Mouse (Mus musculus): Measurements from ENCODE around the gene Pllp. TPM values are rescaled to one million over a fixed set of nuclear protein-coding genes. Genes with fewer than 3 reads are reported as not detected.

Pllp gene
- polyA plus RNA-seq, 1 experiment from 2014 or later = 14.2 TPM

- peak; percentile 88 for ATAC-seq (ENCODE audit: insufficient number of reproducible peaks, low FRiP score, low TSS enrichment, low read depth)
- Histone ChIP-seq H3K4me2 (replicated peaks) (peak overlapping the region; percentile 62), H3K4me1 (no peaks in the 10 kb centered on the region), H3K9ac (peak overlapping the region; percentile 12; the same call in 1 of the 2 replicates), H3K27ac (replicated peaks) (peak overlapping the region; percentile 72; the same call in 1 of the 2 replicates), H3K36me3 (no peaks in the 10 kb centered on the region), H3K9me3 (replicated peaks) (no peaks in the 10 kb centered on the region), H3K4me3 (replicated peaks) (peak overlapping the region; percentile 56), H3K27me3 (peaks cover 4% of the 10 kb centered on the region; the same call in 1 of the 2 replicates)
- WGBS = under 1% methylated on average over 35 of the region's 35 CpGs
Observed at GRCm38 (mm10) chr8:94702844-94703813, 7.1 kb upstream of the Pllp start.

GRCm38 (mm10) chr8:94702156-94702555, 6.1 kb upstream of the Pllp start:
- no peak overlapping the region for H3K27ac ChIP-seq (replicated peaks)
- WGBS = 62% methylated on average over 3 of the region's 3 CpGs
- no peak overlapping the region for H3K9ac ChIP-seq
- H3K27me3 ChIP-seq = peaks cover 10% of the 10 kb centered on the region
- no peak overlapping the region for H3K4me2 ChIP-seq (replicated peaks)
- no peak for ATAC-seq (ENCODE audit: insufficient number of reproducible peaks, low FRiP score, low TSS enrichment, low read depth)
- H3K36me3 ChIP-seq = no peaks in the 10 kb centered on the region
- H3K9me3 ChIP-seq (replicated peaks) = no peaks in the 10 kb centered on the region
- H3K4me3 ChIP-seq (replicated peaks) = no peak overlapping the region
- no peaks in the 10 kb centered on the region for H3K4me1 ChIP-seq

GRCm38 (mm10) chr8:94700421-94700935, 4.4 kb upstream of the Pllp start:
- peaks cover 27% of the 10 kb centered on the region for H3K27me3 ChIP-seq
- H3K4me2 ChIP-seq (replicated peaks) = no peak overlapping the region
- no peak overlapping the region for H3K4me3 ChIP-seq (replicated peaks)
- ATAC-seq (ENCODE audit: insufficient number of reproducible peaks, low FRiP score, low TSS enrichment, low read depth) = no peak
- no peaks in the 10 kb centered on the region for H3K36me3 ChIP-seq
- no peak overlapping the region for H3K9ac ChIP-seq
- WGBS = 81% methylated on average over 4 of the region's 4 CpGs
- no peaks in the 10 kb centered on the region for H3K9me3 ChIP-seq (replicated peaks)
- no peak overlapping the region for H3K27ac ChIP-seq (replicated peaks)
- H3K4me1 ChIP-seq = peaks cover 7% of the 10 kb centered on the region

GRCm38 (mm10) chr8:94699366-94699765, 3.3 kb upstream of the Pllp start:
- no peak overlapping the region for H3K4me2 ChIP-seq (replicated peaks)
- 63% methylated on average over 16 of the region's 16 CpGs for WGBS

GRCm38 (mm10) chr8:94697956-94698355, 1.9 kb upstream of the Pllp start:
- Histone ChIP-seq H3K9ac (no peak overlapping the region), H3K4me3 (replicated peaks) (no peak overlapping the region), H3K27ac (replicated peaks) (no peak overlapping the region), H3K36me3 (no peaks in the 10 kb centered on the region), H3K9me3 (replicated peaks) (no peaks in the 10 kb centered on the region), H3K27me3 (peaks cover 51% of the 10 kb centered on the region), H3K4me2 (replicated peaks) (no peak overlapping the region), H3K4me1 (peaks cover 19% of the 10 kb centered on the region)
- 81% methylated on average over 6 of the region's 6 CpGs for WGBS
- no peak for ATAC-seq (ENCODE audit: insufficient number of reproducible peaks, low FRiP score, low TSS enrichment, low read depth)

More at GRCm38 (mm10) chr8:94699366-94699765, 3.3 kb upstream of the Pllp start:
- Histone ChIP-seq H3K27ac (replicated peaks) (no peak overlapping the region), H3K4me3 (replicated peaks) (no peak overlapping the region), H3K9ac (no peak overlapping the region), H3K9me3 (replicated peaks) (no peaks in the 10 kb centered on the region), H3K36me3 (no peaks in the 10 kb centered on the region), H3K27me3 (peaks cover 38% of the 10 kb centered on the region), H3K4me1 (peaks cover 17% of the 10 kb centered on the region)
- ATAC-seq (ENCODE audit: insufficient number of reproducible peaks, low FRiP score, low TSS enrichment, low read depth) = no peak

GRCm38 (mm10) chr8:94696566-94696965, 488 bp upstream of the Pllp start:
- no peak overlapping the region for H3K9ac ChIP-seq
- H3K9me3 ChIP-seq (replicated peaks) = no peaks in the 10 kb centered on the region
- WGBS = 49% methylated on average over 3 of the region's 3 CpGs
- no peak for ATAC-seq (ENCODE audit: insufficient number of reproducible peaks, low FRiP score, low TSS enrichment, low read depth)
- H3K4me3 ChIP-seq (replicated peaks) = peak overlapping the region; percentile 48; the same call in 1 of the 2 replicates
- H3K4me2 ChIP-seq (replicated peaks) = no peak overlapping the region; the same call in 1 of the 2 replicates
- peaks cover 27% of the 10 kb centered on the region for H3K4me1 ChIP-seq
- no peaks in the 10 kb centered on the region for H3K36me3 ChIP-seq
- no peak overlapping the region for H3K27ac ChIP-seq (replicated peaks)
- peaks cover 57% of the 10 kb centered on the region for H3K27me3 ChIP-seq

- Histone ChIP-seq H3K9ac (peak overlapping the region; percentile 18; the same call in 1 of the 2 replicates), H3K27me3 (peaks cover 57% of the 10 kb centered on the region)
Observed at GRCm38 (mm10) chr8:94695341-94695993, 611 bp downstream of the Pllp start.

GRCm38 (mm10) chr8:94694701-94695100, 1.4 kb downstream of the Pllp start:
- Histone ChIP-seq H3K4me2 (replicated peaks) (peak overlapping the region; percentile 84), H3K27ac (replicated peaks) (no peak overlapping the region), H3K4me1 (peaks cover 27% of the 10 kb centered on the region), H3K27me3 (peaks cover 57% of the 10 kb centered on the region), H3K36me3 (no peaks in the 10 kb centered on the region), H3K9me3 (replicated peaks) (no peaks in the 10 kb centered on the region), H3K4me3 (replicated peaks) (no peak overlapping the region; the same call in none of the 2 replicates), H3K9ac (no peak overlapping the region)
- ATAC-seq (ENCODE audit: insufficient number of reproducible peaks, low FRiP score, low TSS enrichment, low read depth) = no peak
- WGBS = 4% methylated on average over 6 of the region's 6 CpGs

More at GRCm38 (mm10) chr8:94695341-94695993, 611 bp downstream of the Pllp start:
- Histone ChIP-seq H3K4me3 (replicated peaks) (peak overlapping the region; percentile 48), H3K4me1 (peaks cover 27% of the 10 kb centered on the region), H3K27ac (replicated peaks) (no peak overlapping the region), H3K9me3 (replicated peaks) (no peaks in the 10 kb centered on the region), H3K4me2 (replicated peaks) (peak overlapping the region; percentile 84), H3K36me3 (no peaks in the 10 kb centered on the region)
- under 1% methylated on average over 31 of the region's 31 CpGs for WGBS
- peak; percentile 7; the same call in 1 of the 2 replicates for ATAC-seq (ENCODE audit: insufficient number of reproducible peaks, low FRiP score, low TSS enrichment, low read depth)

- no peaks in the 10 kb centered on the region for H3K27me3 ChIP-seq
- H3K4me2 ChIP-seq (replicated peaks) = no peak overlapping the region
- ATAC-seq (ENCODE audit: insufficient number of reproducible peaks, low FRiP score, low TSS enrichment, low read depth) = no peak
- 59% methylated on average over 9 of the region's 9 CpGs for WGBS
- no peaks in the 10 kb centered on the region for H3K36me3 ChIP-seq
- no peaks in the 10 kb centered on the region for H3K9me3 ChIP-seq (replicated peaks)
- H3K9ac ChIP-seq = no peak overlapping the region
- H3K27ac ChIP-seq (replicated peaks) = no peak overlapping the region
- no peaks in the 10 kb centered on the region for H3K4me1 ChIP-seq
- no peak overlapping the region for H3K4me3 ChIP-seq (replicated peaks)
Observed at GRCm38 (mm10) chr8:94685953-94686352, 10.1 kb downstream of the Pllp start.

- no peak for ATAC-seq (ENCODE audit: insufficient number of reproducible peaks, low FRiP score, low TSS enrichment, low read depth)
- Histone ChIP-seq H3K9me3 (replicated peaks) (no peaks in the 10 kb centered on the region), H3K4me2 (replicated peaks) (no peak overlapping the region), H3K4me1 (no peaks in the 10 kb centered on the region), H3K9ac (no peak overlapping the region), H3K4me3 (replicated peaks) (no peak overlapping the region), H3K36me3 (no peaks in the 10 kb centered on the region), H3K27me3 (no peaks in the 10 kb centered on the region), H3K27ac (replicated peaks) (no peak overlapping the region)
- WGBS = 73% methylated on average over 4 of the region's 4 CpGs
Observed at GRCm38 (mm10) chr8:94684287-94684686, 11.8 kb downstream of the Pllp start.
